Mouse (Mus musculus) C2C12 (cell line): ENCODE measurements around the gene Rrp1.

ENCODE experiments used
- CEBPB ChIP-seq: IDR thresholded peaks from one replicate; pipeline ENCODE4 v1.6.1; 2011; ENCODE audit warnings: low read depth, mild to moderate bottlenecking, control low read depth, moderate library complexity
- CTCF ChIP-seq: IDR thresholded peaks from one replicate; pipeline ENCODE4 v1.5.1; 2011; ENCODE audit not compliant: control insufficient read depth, insufficient read depth, insufficient read length
- FOSL1 ChIP-seq: IDR thresholded peaks from one replicate; pipeline ENCODE4 v1.8.0; 2011; ENCODE audit warnings: mild to moderate bottlenecking, low read length; ENCODE audit not compliant: poor library complexity, insufficient read depth, severe bottlenecking
- MAX ChIP-seq: IDR thresholded peaks from one replicate; pipeline ENCODE4 v1.6.1; 2011; ENCODE audit warnings: mild to moderate bottlenecking, control low read depth
- MYOD1 ChIP-seq: IDR thresholded peaks from one replicate; pipeline ENCODE4 v1.6.1; 2011; ENCODE audit warnings: low read depth; ENCODE audit not compliant: control insufficient read depth, insufficient read length
- MYOG ChIP-seq: IDR thresholded peaks from one replicate; pipeline ENCODE4 v1.6.1; 2011; ENCODE audit not compliant: control insufficient read depth, insufficient read length; ENCODE audit errors: extremely low read depth
- USF1 ChIP-seq: IDR thresholded peaks from one replicate; pipeline ENCODE4 v1.6.1; 2011; ENCODE audit warnings: low read depth, mild to moderate bottlenecking, control low read depth, moderate library complexity

DNA sequence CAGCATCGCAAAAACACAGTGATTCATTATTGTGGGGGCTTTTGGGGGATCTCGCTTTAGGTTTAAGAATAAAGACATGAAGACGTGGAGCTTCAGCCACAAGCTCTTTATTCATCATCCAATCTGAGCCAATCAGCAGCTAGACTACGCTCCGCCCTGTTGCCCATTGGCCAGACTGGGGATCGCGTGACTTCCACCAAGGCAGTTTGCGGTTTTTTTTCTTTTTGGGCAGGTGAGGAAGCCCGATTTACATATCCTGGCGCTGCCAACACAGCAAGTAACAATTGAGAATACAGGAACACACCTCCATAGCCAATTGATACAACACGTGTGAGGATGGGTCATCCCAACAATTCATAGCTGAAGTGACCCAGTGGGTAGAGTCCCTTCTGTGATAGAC lies 15.2 kb upstream of the Rrp1 start:
- TF ChIP-seq CTCF (no peak), MYOG (no peak), CEBPB (no peak), USF1 (no peak), MAX (no peak), MYOD1 (no peak), FOSL1 (no peak)
